Mouse (Mus musculus) c-Kit-positive CD71-negative TER-119-negative erythroid progenitor cells, embryonic 14.5 days (primary cell): ENCODE measurements at regions not wholly inside any gene's neighbourhood (a gene's known extent, or its start where the extent isn't known, plus 50 kb on each side); places are given as distances from the start of the nearest gene placed in this dataset.
A peak's percentile ranks its signal among the peaks of the same experiment; 100 is the strongest.

ENCODE experiments used
- DNase-seq: peaks from one replicate; pipeline ENCODE4 v3.0.0-alpha.2; 2013; ENCODE audit warnings: low read depth

DNA sequence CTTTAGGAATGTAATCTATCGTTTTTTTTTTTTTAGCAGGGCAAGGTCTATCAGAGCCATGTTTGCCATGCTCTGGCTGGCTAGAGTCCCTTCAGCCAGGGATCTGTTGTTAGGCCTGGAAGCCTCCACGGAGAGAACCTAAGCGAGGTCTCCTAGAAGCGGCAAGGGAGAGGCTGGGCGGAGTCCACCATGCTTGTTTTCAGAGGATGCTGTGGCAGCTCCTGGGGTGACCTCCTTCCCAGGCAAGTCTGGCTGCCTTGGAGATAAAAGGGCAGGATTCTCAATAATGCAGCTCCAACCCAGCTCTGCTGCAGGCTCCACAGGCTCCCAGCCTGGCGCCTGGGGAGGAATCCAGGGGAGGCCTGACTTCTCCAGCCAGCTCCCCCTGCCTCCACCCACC is 86.2 kb upstream of the Csf3r start:
- DNase-seq: no peak

DNA sequence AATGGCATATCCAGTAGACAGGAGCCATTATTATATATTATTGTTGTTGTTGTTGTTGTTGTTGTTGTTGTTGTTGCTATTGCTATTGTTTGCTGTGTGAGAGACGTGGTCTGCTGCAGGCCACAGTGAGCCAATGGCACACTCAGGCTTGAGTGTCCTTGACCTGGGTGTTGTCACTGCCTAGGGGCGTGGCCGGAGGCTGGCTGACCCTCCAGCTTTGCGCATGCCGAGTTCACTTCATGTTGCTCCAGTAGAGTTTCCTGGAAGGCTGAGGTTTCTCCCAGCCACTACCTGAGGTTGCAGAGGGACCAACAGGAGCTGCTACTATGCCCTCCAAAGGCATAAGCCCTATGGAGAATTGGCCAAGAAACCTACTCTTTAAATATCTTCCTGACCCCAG is 83.1 kb upstream of the Csf3r start:
- no peak for DNase-seq

DNA sequence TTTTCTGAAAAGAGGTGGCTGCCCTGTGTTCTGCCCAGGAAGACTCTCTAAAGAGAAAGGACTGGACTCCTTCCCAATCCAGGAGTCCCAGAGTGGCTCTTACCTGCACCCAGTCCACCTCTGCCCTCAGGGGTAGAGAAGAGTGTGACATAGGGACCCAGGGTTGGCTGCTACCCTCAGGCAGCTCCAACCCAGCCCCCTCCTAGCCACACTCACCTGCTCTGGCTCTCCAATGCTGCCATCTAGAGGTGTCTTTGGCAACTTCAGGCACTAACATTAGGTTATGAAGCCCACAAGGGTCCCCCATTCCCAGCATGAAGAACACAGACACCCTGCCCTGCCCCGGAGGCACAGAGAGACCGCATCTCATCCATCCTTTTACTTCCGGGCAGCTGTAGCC is 82.4 kb upstream of the Csf3r start:
- DNase-seq: no peak

DNA sequence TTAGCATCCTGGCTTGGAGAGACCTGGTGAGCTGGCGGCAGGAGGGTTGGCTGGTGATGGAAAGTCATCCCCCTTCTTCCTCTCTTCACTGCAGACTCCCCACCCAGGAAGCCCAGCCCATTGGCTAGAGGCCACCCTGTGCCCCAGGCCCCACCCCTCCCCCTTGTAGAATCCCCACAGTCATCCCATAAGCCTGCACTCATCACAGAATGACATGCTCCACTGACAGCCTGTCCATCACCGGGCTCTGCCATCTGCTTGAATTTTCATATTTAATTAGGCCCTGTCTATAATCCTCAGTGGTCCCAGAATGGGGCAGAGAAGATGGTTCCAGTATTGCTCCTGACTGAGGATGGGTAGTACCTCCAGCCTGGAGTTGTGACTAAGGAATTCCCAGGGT is 79.3 kb upstream of the Csf3r start:
- no peak for DNase-seq

DNA sequence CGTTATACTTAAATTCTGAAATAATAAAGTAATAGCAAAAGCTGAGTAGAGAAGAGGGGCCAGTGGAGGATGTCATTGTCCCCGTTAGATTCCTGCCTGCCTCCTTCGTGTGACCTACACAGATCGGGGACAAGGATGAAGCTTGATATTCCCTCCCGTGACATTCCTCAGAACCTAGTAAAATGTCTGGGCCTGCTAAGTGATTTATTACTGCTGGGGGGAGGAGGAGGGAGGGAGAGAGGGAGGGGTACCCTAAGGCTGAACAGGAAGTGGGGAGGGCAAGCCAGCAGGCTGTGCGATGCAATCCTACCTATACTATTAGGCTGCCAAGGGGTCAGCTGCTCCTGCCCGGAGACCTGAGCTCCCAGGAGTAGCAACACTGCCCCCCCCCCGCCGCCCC is 64.9 kb upstream of the Csf3r start:
- no peak for DNase-seq

DNA sequence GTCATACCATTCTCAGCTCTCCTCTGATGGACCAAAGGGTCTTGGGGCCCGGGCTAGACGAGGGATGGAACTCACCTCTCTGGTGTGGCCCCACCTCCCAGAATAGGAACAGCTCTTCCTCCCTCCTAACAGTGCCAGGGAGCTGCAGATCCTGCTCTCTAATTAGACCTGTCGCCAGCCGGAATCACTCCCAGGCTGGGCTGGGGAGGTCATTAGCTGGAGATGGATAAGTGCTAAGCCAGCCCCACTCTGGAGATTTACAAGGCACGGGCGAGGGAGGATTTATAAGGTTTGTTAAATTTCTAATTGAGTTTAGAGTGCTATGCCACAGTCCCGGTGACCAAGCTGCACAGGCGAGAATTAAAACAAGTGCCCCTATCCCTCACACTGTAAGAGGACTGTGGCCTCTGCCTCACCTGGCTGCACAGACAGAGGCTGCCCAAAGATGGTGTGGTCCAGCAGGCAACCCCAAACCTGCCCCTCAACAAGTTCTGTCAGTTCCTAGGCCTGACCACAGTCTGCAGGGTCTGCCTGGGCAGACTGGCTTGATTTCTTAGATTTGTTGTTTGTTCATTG is 63.6 kb upstream of the Csf3r start:
- DNase-seq: no peak

DNA sequence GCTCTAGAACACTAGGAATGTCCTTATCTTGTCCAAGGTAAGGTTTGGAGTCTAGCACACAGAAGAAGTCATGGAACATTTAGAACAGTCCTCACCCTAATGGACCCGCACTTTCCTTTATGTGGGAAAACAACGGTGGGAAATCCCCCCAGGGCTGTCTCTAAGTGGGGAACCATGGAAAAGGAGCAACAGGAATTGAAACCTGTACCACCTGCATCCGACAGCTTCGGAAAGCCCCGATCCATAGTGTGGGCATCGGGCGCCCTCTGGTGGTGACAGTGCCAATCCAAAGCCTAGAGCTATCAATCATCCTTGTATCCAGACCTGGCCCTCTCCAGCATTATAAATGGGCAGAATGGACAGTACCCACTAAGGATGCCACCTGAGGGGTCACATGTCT is 61.7 kb upstream of the Csf3r start:
- peak; percentile 49 for DNase-seq
